ENCODE assay signal across 13 mouse cellular contexts in the genomic region with DNA sequence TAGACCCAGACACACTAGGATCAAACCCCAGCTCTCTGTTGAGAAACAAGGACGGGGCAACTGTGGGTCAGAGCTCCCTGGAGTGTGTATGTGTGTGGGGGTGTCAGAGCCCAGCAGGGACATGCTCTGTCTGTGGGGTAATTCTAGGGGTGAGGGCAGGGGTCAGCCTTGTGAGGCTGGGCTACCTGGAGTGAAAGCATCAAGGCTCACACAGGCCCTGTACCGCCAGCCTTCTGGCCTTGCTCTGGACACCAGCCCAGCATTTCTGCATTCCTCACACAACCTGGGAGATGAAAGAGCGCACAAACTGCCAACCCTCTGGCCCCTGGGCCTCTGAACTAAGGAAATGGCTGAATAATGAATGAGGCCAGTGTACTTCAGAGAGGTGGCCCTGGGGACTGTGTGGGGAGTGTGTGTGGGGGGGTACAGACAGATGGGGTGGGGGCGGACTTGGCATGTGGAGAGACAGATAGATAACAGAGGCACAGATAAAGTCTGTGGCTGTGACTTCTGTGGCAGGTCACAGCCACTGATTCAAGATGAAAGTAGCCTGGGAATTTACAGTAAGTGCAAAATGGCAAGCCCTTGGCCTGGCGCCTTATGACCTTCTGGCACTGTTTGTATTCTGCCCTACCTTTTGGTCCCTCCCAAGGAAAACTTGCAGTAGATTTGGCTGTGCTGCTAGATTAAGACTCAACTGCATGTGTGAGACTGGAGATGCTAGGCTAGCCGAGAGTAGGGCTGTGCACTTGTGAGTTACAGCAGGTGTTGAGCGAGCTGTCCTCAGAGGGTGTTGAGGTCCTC.
DNase-seq lines count a peak whose midpoint lies in the region; ATAC-seq and TF ChIP-seq lines count a peak whose summit lies in the region.
"Had no signal": no experiment of that assay in that cellular context is flagged by ENCODE, and none has a peak within 500 bp of the region (broad histone marks: within the 10 kb centered on the region; RNA-seq: fewer than 3 reads in every experiment).

No protein-coding gene starts in this region.

- H3K27me3 ChIP-seq in heart, embryonic 12.5 days (replicated peaks): peaks cover 23% of the 10 kb centered on the region
- H3K27me3 ChIP-seq in stomach, embryonic 14.5 days (ENCODE audit: control insufficient read depth, insufficient read depth, low read length): no peaks in the 10 kb centered on the region
- no peaks in the 10 kb centered on the region for H3K27me3 ChIP-seq in stomach, postnatal 0 days (ENCODE audit: control insufficient read depth, insufficient read depth, low read length)

- TF ChIP-seq EP300 in stomach, postnatal 0 days (optimal IDR thresholded peaks at IDR 0.05): no peak

- H3K4me1 ChIP-seq in heart, embryonic 12.5 days (replicated peaks): peaks cover 9% of the 10 kb centered on the region
- H3K4me1 ChIP-seq in stomach, embryonic 14.5 days (ENCODE audit: control insufficient read depth, insufficient read depth, low read length): no peaks in the 10 kb centered on the region
- no peaks in the 10 kb centered on the region for H3K4me1 ChIP-seq in stomach, postnatal 0 days (replicated peaks; ENCODE audit: control insufficient read depth, insufficient read depth)

- ATAC-seq in heart, embryonic 12.5 days (ENCODE audit: insufficient number of reproducible peaks, low FRiP score): no peak
- ATAC-seq in stomach, embryonic 14.5 days (ENCODE audit: insufficient number of reproducible peaks, insufficient read depth, low FRiP score, low read depth): 0 out of 2 replicates have a peak, but pooled peaks have one; percentile 53
- ATAC-seq in stomach, postnatal 0 days (ENCODE audit: low FRiP score, low TSS enrichment): no peak; the same call in 1 of the 2 replicates
- ATAC-seq: CD4-positive, CD25-positive, alpha-beta regulatory T cell, adult 4 months had no signal

- H3K36me3 ChIP-seq in heart, embryonic 12.5 days: no peaks in the 10 kb centered on the region
- H3K36me3 ChIP-seq in stomach, embryonic 14.5 days (ENCODE audit: control insufficient read depth, insufficient read depth, low read length): no peaks in the 10 kb centered on the region
- no peaks in the 10 kb centered on the region for H3K36me3 ChIP-seq in stomach, postnatal 0 days (ENCODE audit: control insufficient read depth, insufficient read depth, low read length)
- H3K36me3 ChIP-seq: limb, embryonic 12.5 days had no signal

- H3K4me3 ChIP-seq in heart, embryonic 12.5 days: no peak overlapping the region
- no peak overlapping the region for H3K4me3 ChIP-seq in stomach, embryonic 14.5 days (ENCODE audit: low read depth, low read length)
- no peak overlapping the region for H3K4me3 ChIP-seq in stomach, postnatal 0 days (ENCODE audit: low read depth, low read length)
- H3K4me3 ChIP-seq: limb, embryonic 12.5 days had no signal

- no peak overlapping the region for H3K4me2 ChIP-seq in heart, embryonic 12.5 days
- H3K4me2 ChIP-seq in stomach, embryonic 14.5 days (replicated peaks; ENCODE audit: low read depth, low read length): no peak overlapping the region
- H3K4me2 ChIP-seq in stomach, postnatal 0 days (replicated peaks; ENCODE audit: low read depth): no peak overlapping the region
- H3K4me2 ChIP-seq: limb, embryonic 12.5 days had no signal

- 49% methylated on average over 7 of the region's 7 CpGs for WGBS in heart, embryonic 12.5 days
- WGBS in stomach, embryonic 14.5 days: 61% methylated on average over 7 of the region's 7 CpGs
- WGBS in stomach, postnatal 0 days: 62% methylated on average over 7 of the region's 7 CpGs

- no peaks in the 10 kb centered on the region for H3K9me3 ChIP-seq in heart, embryonic 12.5 days (replicated peaks)
- no peaks in the 10 kb centered on the region for H3K9me3 ChIP-seq in stomach, embryonic 14.5 days (ENCODE audit: control insufficient read depth, low read depth, low read length)
- H3K9me3 ChIP-seq in stomach, postnatal 0 days (ENCODE audit: control insufficient read depth, low read length): no peaks in the 10 kb centered on the region
- H3K9me3 ChIP-seq: limb, embryonic 12.5 days had no signal

- intact Hi-C loops in heart, postnatal 36 days (cut with DNase I): no loop called here

- no peak overlapping the region for H3K9ac ChIP-seq in heart, embryonic 12.5 days
- no peak overlapping the region for H3K9ac ChIP-seq in stomach, embryonic 14.5 days (replicated peaks; ENCODE audit: low read depth, low read length)
- H3K9ac ChIP-seq in stomach, postnatal 0 days (ENCODE audit: low read length): no peak overlapping the region
- H3K9ac ChIP-seq: limb, embryonic 12.5 days had no signal

- H3K27ac ChIP-seq in heart, embryonic 12.5 days (ENCODE audit: poor library complexity, severe bottlenecking): peak overlapping the region; percentile 3; the same call in 1 of the 2 replicates
- no peak overlapping the region for H3K27ac ChIP-seq in stomach, embryonic 14.5 days (ENCODE audit: low read length)
- no peak overlapping the region for H3K27ac ChIP-seq in stomach, postnatal 0 days (replicated peaks)
- H3K27ac ChIP-seq: limb, embryonic 12.5 days had no signal

- DNase-seq in heart, postnatal 36 days: no peak
- DNase-seq in stomach, postnatal 0 days (ENCODE audit: low spot score): no peak
- DNase-seq in kidney, postnatal 10 days: peak; percentile 36
- no peak for DNase-seq in ovary, postnatal 14 days (ENCODE audit: low spot score)
- no peak for DNase-seq in natural killer cell, adult 2 months (ENCODE audit: low spot score in 2 of 2)
- DNase-seq: gastrocnemius, postnatal 25 days; lung, adult 2 months; spleen, adult 18-20 months; thymus, adult 2 months had no signal

- TF ChIP-seq CTCF in stomach, postnatal 0 days (IDR thresholded peaks at IDR 0.05; ENCODE audit: low read depth): no peak
